Mouse (Mus musculus) small intestine, adult 2 months (tissue): ENCODE results near the gene Mocs3.

Source experiments
- CTCF ChIP-seq: fragments of 200-500 bp; IDR thresholded peaks from 2 replicates; pipeline ENCODE4 v1.5.1; 2012; ENCODE audit warnings: low read depth, mild to moderate bottlenecking, control low read depth, inconsistent platforms, low read length, moderate library complexity, mixed read lengths; ENCODE audit not compliant: insufficient replicate concordance, insufficient read length; ENCODE audit errors: extremely low read depth
- POLR2A ChIP-seq: fragments of 200-500 bp; IDR thresholded peaks from 2 replicates; pipeline ENCODE4 v1.6.1; 2012; ENCODE audit warnings: low read depth, mild to moderate bottlenecking, control low read depth, inconsistent platforms, low read length, moderate library complexity

- no peak for TF ChIP-seq POLR2A
- no peak for TF ChIP-seq CTCF
These were observed 17.9 kb downstream of the Mocs3 start for GRCm38 (mm10) chr2:168248167-168248855.
